Mouse (Mus musculus): ENCODE results near the gene Dusp3. TPM values are rescaled to one million over a fixed set of nuclear protein-coding genes. Genes with fewer than 3 reads are reported as not detected.

Dusp3 gene
- 0.02 and 0.03 TPM in 2 replicates for polyA plus RNA-seq (2012)

DNA sequence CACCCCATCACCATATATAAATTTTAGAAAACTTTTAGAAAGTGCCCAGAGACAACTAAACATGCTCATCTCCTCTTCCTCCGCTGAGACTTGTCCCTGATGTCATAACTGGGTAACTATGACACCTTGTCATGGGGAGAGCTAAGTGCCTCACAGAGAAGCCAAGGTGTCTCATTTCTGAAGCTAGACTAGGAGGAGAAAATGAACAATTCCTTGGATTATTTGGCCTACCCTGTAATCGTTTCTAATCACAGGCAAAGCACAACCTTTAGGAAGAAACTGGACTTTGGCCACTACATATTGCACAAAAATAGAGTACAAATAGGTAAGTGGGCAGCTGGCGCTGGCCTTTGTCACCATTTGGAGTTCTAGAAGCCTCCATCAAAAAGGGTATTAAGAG, at the start of gene Dusp3:
Dusp3 (minus strand) TSS at position 101 of the 400 bp plus-strand sequence.
- H3K4me1 ChIP-seq (ENCODE audit: control insufficient read depth) = peaks cover 19% of the 10 kb centered on the region
- H3K27me3 ChIP-seq (ENCODE audit: control insufficient read depth) = peaks cover 66% of the 10 kb centered on the region
- H3K9me3 ChIP-seq (ENCODE audit: control insufficient read depth, low read length) = no peaks in the 10 kb centered on the region
- no peaks in the 10 kb centered on the region for H3K36me3 ChIP-seq (ENCODE audit: control insufficient read depth)
- H3K4me3 ChIP-seq (replicated peaks) = no peak within 1 kb of the TSS
- TF ChIP-seq TAL1 (IDR thresholded peaks at IDR 0.05; ENCODE audit: low read length) = no peak
- TF ChIP-seq GATA1 (IDR thresholded peaks at IDR 0.05; ENCODE audit: low read length) = no peak

DNA sequence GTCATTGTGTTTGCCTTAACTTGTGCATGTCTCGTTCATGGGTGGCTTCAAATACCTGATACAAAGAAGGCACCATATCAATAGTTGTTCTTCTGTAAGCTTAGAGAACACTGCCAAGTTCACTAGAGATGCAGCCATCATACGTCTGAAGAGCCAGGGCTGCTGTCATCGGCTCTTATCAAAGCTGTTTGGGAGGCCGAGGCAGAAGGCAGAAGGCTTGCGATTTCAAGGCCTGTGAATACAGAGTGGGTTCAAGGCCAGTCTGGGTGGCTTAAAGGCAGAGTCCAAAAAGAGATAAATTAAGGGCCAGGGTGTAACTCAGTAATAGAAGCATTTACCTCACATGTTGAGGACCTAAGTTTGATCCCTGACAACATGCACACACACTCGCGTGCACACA, 49.5 kb upstream of the Dusp3 start:
- no peak overlapping the region for H3K4me3 ChIP-seq (replicated peaks)
- H3K27me3 ChIP-seq (ENCODE audit: control insufficient read depth) = peaks cover 5% of the 10 kb centered on the region
- no peaks in the 10 kb centered on the region for H3K36me3 ChIP-seq (ENCODE audit: control insufficient read depth)
- peaks cover 2% of the 10 kb centered on the region; the same call in 1 of the 2 replicates for H3K9me3 ChIP-seq (ENCODE audit: control insufficient read depth, low read length)
- no peaks in the 10 kb centered on the region for H3K4me1 ChIP-seq (ENCODE audit: control insufficient read depth)
- TF ChIP-seq TAL1 (IDR thresholded peaks at IDR 0.05; ENCODE audit: low read length) (no peak), GATA1 (IDR thresholded peaks at IDR 0.05; ENCODE audit: low read length) (no peak)

GRCm38 (mm10) chr11:102035456-102035960, 48.7 kb upstream of the Dusp3 start:
- H3K4me1 ChIP-seq (ENCODE audit: control insufficient read depth) = no peaks in the 10 kb centered on the region
- H3K4me3 ChIP-seq (replicated peaks) = no peak overlapping the region
- no peaks in the 10 kb centered on the region for H3K36me3 ChIP-seq (ENCODE audit: control insufficient read depth)
- H3K27me3 ChIP-seq (ENCODE audit: control insufficient read depth) = peaks cover 5% of the 10 kb centered on the region
- H3K9me3 ChIP-seq (ENCODE audit: control insufficient read depth, low read length) = no peaks in the 10 kb centered on the region
- TF ChIP-seq TAL1 (IDR thresholded peaks at IDR 0.05; ENCODE audit: low read length) = no peak
- no peak for TF ChIP-seq GATA1 (IDR thresholded peaks at IDR 0.05; ENCODE audit: low read length)

DNA sequence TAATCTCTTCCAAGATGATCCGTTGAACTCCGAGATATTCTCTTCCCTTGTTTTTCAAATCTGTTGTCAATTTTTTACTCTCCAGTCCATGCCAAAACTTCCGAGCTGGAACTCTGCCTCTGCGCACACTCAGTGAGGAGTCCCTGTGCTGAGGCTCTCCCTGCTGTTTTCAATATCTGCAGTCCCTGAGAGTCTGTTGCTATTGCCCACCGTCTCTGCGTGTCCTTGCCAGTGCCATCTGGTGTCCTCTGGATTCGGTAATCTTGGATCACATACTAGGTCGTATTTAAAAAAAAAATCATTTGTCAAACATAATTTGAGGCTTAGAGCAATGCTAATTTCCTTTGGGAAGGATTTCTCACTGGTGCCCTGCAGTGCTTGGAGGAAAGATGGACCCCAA, 48.1 kb upstream of the Dusp3 start:
- H3K27me3 ChIP-seq (ENCODE audit: control insufficient read depth) = peaks cover 12% of the 10 kb centered on the region
- TF ChIP-seq TAL1 (IDR thresholded peaks at IDR 0.05; ENCODE audit: low read length) = no peak
- TF ChIP-seq GATA1 (IDR thresholded peaks at IDR 0.05; ENCODE audit: low read length) = no peak
- H3K4me3 ChIP-seq (replicated peaks) = no peak overlapping the region
- H3K36me3 ChIP-seq (ENCODE audit: control insufficient read depth) = no peaks in the 10 kb centered on the region
- H3K4me1 ChIP-seq (ENCODE audit: control insufficient read depth) = no peaks in the 10 kb centered on the region
- H3K9me3 ChIP-seq (ENCODE audit: control insufficient read depth, low read length) = no peaks in the 10 kb centered on the region

- H3K4me1 ChIP-seq (ENCODE audit: control insufficient read depth) = peaks cover 6% of the 10 kb centered on the region
- H3K9me3 ChIP-seq (ENCODE audit: control insufficient read depth, low read length) = no peaks in the 10 kb centered on the region
- H3K36me3 ChIP-seq (ENCODE audit: control insufficient read depth) = no peaks in the 10 kb centered on the region
- H3K4me3 ChIP-seq (replicated peaks) = no peak overlapping the region
- no peak for TF ChIP-seq GATA1 (IDR thresholded peaks at IDR 0.05; ENCODE audit: low read length)
- TF ChIP-seq TAL1 (IDR thresholded peaks at IDR 0.05; ENCODE audit: low read length) = no peak
- peaks cover 21% of the 10 kb centered on the region for H3K27me3 ChIP-seq (ENCODE audit: control insufficient read depth)
Measured at GRCm38 (mm10) chr11:102033055-102033591, 46.3 kb upstream of the Dusp3 start.

GRCm38 (mm10) chr11:102031149-102031548, 44.3 kb upstream of the Dusp3 start:
- H3K4me3 ChIP-seq (replicated peaks) = no peak overlapping the region
- H3K27me3 ChIP-seq (ENCODE audit: control insufficient read depth) = peaks cover 36% of the 10 kb centered on the region
- no peak for TF ChIP-seq GATA1 (IDR thresholded peaks at IDR 0.05; ENCODE audit: low read length)
- no peak for TF ChIP-seq TAL1 (IDR thresholded peaks at IDR 0.05; ENCODE audit: low read length)
- H3K4me1 ChIP-seq (ENCODE audit: control insufficient read depth) = peaks cover 14% of the 10 kb centered on the region
- no peaks in the 10 kb centered on the region; the same call in 1 of the 2 replicates for H3K9me3 ChIP-seq (ENCODE audit: control insufficient read depth, low read length)
- H3K36me3 ChIP-seq (ENCODE audit: control insufficient read depth) = no peaks in the 10 kb centered on the region

DNA sequence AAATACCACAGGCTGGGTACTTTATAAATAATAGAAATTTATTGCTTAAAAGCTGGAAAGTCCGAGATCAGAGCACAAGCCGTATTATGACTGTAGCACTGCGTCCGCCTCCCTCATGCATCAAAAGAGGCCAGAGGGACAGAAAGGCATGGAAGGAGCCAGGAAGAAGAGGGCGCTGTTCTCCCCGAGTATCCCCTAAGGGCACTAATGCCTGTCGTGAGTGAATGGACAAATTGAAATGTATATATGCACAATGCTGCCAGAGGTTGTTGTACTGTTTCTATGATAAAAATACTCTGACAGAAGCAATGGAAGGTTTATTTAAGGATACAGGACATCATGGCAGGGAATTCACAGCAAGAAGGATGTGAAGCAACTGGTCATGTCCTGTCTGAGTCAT, 43.2 kb upstream of the Dusp3 start:
- Histone ChIP-seq H3K36me3 (ENCODE audit: control insufficient read depth) (no peaks in the 10 kb centered on the region), H3K9me3 (ENCODE audit: control insufficient read depth, low read length) (no peaks in the 10 kb centered on the region; the same call in 1 of the 2 replicates), H3K4me3 (replicated peaks) (no peak overlapping the region), H3K4me1 (ENCODE audit: control insufficient read depth) (peaks cover 14% of the 10 kb centered on the region), H3K27me3 (ENCODE audit: control insufficient read depth) (peaks cover 48% of the 10 kb centered on the region)
- no peak for TF ChIP-seq TAL1 (IDR thresholded peaks at IDR 0.05; ENCODE audit: low read length)
- no peak for TF ChIP-seq GATA1 (IDR thresholded peaks at IDR 0.05; ENCODE audit: low read length)

DNA sequence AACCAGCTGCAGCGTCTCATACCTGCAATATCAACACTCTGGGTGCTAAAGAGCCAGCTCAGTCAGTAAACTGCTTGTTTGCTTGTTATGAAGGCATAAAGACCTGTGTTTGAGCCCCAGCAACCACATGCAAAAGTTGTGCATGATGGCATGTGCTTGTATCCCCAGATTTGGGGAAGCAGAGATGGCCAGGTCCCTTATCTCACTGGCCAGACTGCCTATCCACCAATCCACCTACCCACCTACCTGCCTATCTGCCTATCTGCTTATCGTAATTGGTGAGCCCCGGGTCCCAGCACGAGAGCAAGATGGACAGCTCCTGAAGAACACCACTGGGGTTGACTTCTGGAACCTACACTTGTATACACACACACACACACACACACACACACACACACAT, 42.5 kb upstream of the Dusp3 start:
- peaks cover 54% of the 10 kb centered on the region for H3K27me3 ChIP-seq (ENCODE audit: control insufficient read depth)
- no peak overlapping the region for H3K4me3 ChIP-seq (replicated peaks)
- TF ChIP-seq GATA1 (IDR thresholded peaks at IDR 0.05; ENCODE audit: low read length) = no peak
- no peak for TF ChIP-seq TAL1 (IDR thresholded peaks at IDR 0.05; ENCODE audit: low read length)
- peaks cover 14% of the 10 kb centered on the region for H3K4me1 ChIP-seq (ENCODE audit: control insufficient read depth)
- H3K36me3 ChIP-seq (ENCODE audit: control insufficient read depth) = no peaks in the 10 kb centered on the region
- no peaks in the 10 kb centered on the region; the same call in 1 of the 2 replicates for H3K9me3 ChIP-seq (ENCODE audit: control insufficient read depth, low read length)

- peaks cover 14% of the 10 kb centered on the region for H3K4me1 ChIP-seq (ENCODE audit: control insufficient read depth)
- no peak within 1 kb of the TSS for H3K4me3 ChIP-seq (replicated peaks)
- H3K36me3 ChIP-seq (ENCODE audit: control insufficient read depth) = no peaks in the 10 kb centered on the region
- peaks cover 65% of the 10 kb centered on the region for H3K27me3 ChIP-seq (ENCODE audit: control insufficient read depth)
- no peaks in the 10 kb centered on the region; the same call in 1 of the 2 replicates for H3K9me3 ChIP-seq (ENCODE audit: control insufficient read depth, low read length)
- TF ChIP-seq TAL1 (IDR thresholded peaks at IDR 0.05; ENCODE audit: low read length) = no peak
- no peak for TF ChIP-seq GATA1 (IDR thresholded peaks at IDR 0.05; ENCODE audit: low read length)
Measured at GRCm38 (mm10) chr11:102028087-102028816, 41.4 kb upstream of the Dusp3 start, which contains the start of gene Mpp3. Gene Mpp3 (minus strand): TSS chr11:102028461.
